Comparison of ENCODE assay signal across 8 mouse cellular contexts in the genomic region with DNA sequence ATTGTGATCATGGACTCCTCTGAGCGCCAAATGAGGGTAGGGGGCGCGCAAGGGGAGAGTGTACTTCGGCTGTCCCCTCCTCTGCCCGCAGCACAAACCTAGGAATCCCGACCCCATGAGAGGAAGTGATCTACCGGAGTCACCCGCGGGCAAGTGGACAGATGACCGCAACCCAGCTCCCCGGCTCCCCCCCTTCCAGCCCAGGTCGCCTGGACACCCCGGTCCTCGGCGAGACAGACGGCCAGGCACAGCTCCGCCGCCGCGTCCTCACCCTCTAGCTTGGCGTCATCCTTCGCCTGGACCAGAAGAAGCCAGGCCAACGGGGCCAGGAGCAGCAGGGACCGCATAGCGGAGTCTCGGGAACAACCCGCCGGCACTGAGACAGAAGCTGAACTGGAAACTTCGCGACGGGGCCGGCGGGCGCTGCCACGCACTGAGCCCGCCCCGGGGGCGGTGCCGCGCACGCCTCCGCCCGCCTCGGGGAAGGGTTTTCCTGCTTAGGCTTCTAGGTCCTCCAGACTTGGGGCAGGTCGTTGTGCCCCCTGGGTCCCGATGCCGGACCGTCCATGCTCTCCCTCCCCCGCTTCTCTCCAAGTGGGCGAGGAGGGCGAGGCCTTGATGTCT. TPM values are rescaled to one million over a fixed set of nuclear protein-coding genes. Genes with fewer than 3 reads are reported as not detected.
DNase-seq lines count a peak whose midpoint lies in the region; ATAC-seq lines count a peak whose summit lies in the region.

Gene Plod1, minus strand, starts transcription at position 437 of the 624 bp plus-strand sequence.

- peak; percentile 54 for ATAC-seq in embryonic facial prominence, embryonic 11.5 days (replicated peaks; ENCODE audit: insufficient number of reproducible peaks, low FRiP score, low TSS enrichment, low read depth)
- ATAC-seq in intestine, embryonic 16.5 days = peak; percentile 72
- peak; percentile 70 for ATAC-seq in megakaryocyte-erythroid progenitor cell, adult 5-6 weeks (replicated peaks; ENCODE audit: low FRiP score, low TSS enrichment, poor library complexity, severe bottlenecking)

- peak within 1 kb of the TSS; percentile 80 for H3K4me2 ChIP-seq in embryonic facial prominence, embryonic 11.5 days (ENCODE audit: low read depth, low read length)
- H3K4me2 ChIP-seq in intestine, embryonic 16.5 days (ENCODE audit: low read depth, low read length) = peak within 1 kb of the TSS; percentile 90

- no peaks in the 10 kb centered on the region for H3K27me3 ChIP-seq in embryonic facial prominence, embryonic 11.5 days (ENCODE audit: control insufficient read depth, insufficient read depth, low read length)
- H3K27me3 ChIP-seq in intestine, embryonic 16.5 days (replicated peaks; ENCODE audit: control insufficient read depth, insufficient read depth, low read length) = no peaks in the 10 kb centered on the region

- H3K9me3 ChIP-seq in embryonic facial prominence, embryonic 11.5 days (replicated peaks; ENCODE audit: control insufficient read depth, low read length) = no peaks in the 10 kb centered on the region
- H3K9me3 ChIP-seq in intestine, embryonic 16.5 days (ENCODE audit: control insufficient read depth, low read length) = no peaks in the 10 kb centered on the region

- intact Hi-C loops in left cerebral cortex, postnatal 25 days (cut with DNase I) = loop anchor here (5.0 kb wide), 1 partner anchor 69 kb away; the partner anchor contains the start of genes Fv1 and Miip

- peak within 1 kb of the TSS; percentile 77 for H3K9ac ChIP-seq in embryonic facial prominence, embryonic 11.5 days (replicated peaks; ENCODE audit: low read length)
- peak within 1 kb of the TSS; percentile 86 for H3K9ac ChIP-seq in intestine, embryonic 16.5 days (ENCODE audit: low read depth, low read length)

- H3K27ac ChIP-seq in embryonic facial prominence, embryonic 11.5 days (replicated peaks; ENCODE audit: low read depth, low read length) = peak within 1 kb of the TSS; percentile 23; the same call in 1 of the 2 replicates
- H3K27ac ChIP-seq in intestine, embryonic 16.5 days (ENCODE audit: low read length) = peak within 1 kb of the TSS; percentile 83

- no peaks in the 10 kb centered on the region for H3K36me3 ChIP-seq in embryonic facial prominence, embryonic 11.5 days (replicated peaks; ENCODE audit: control insufficient read depth, insufficient read depth, low read depth, low read length)
- H3K36me3 ChIP-seq in intestine, embryonic 16.5 days (ENCODE audit: control insufficient read depth, insufficient read depth, low read length) = no peaks in the 10 kb centered on the region

- peaks cover 1% of the 10 kb centered on the region; the same call in 1 of the 2 replicates for H3K4me1 ChIP-seq in embryonic facial prominence, embryonic 11.5 days (ENCODE audit: control insufficient read depth, insufficient read depth, low read length)
- peaks cover 19% of the 10 kb centered on the region for H3K4me1 ChIP-seq in intestine, embryonic 16.5 days (ENCODE audit: control insufficient read depth, insufficient read depth, low read length)

- peak; percentile 78 to 84 for DNase-seq in urinary bladder, adult 18-20 months (ENCODE audit: low spot score in 2 of 2)
- no peak for DNase-seq in urinary bladder, postnatal 10 days (ENCODE audit: low spot score)
- peak; percentile 82 for DNase-seq in embryonic facial prominence, embryonic 11.5 days (ENCODE audit: low spot score)
- no peak for DNase-seq in gonadal fat pad, adult 2 months (ENCODE audit: low read depth)
- DNase-seq in left cerebral cortex, postnatal 25 days (ENCODE audit: low spot score in 2 of 2) = peak; percentile 69 to 78
- DNase-seq in right cerebral cortex, postnatal 36 days (ENCODE audit: low spot score in 2 of 2) = peak; percentile 48 to 53

- peak within 1 kb of the TSS; percentile 64 for H3K4me3 ChIP-seq in embryonic facial prominence, embryonic 11.5 days (ENCODE audit: low read depth, low read length)
- peak within 1 kb of the TSS; percentile 80 for H3K4me3 ChIP-seq in intestine, embryonic 16.5 days (ENCODE audit: low read length)

- WGBS in embryonic facial prominence, embryonic 11.5 days = under 1% methylated on average over 51 of the region's 51 CpGs
- under 1% methylated on average over 50 of the region's 51 CpGs for WGBS in intestine, embryonic 16.5 days

RNA-seq across cellular contexts. Expression of gene Plod1, which starts in this region (rescaled TPM):
- 32.7 and 36.4 TPM in 2 replicates for polyA plus RNA-seq in embryonic facial prominence, embryonic 11.5 days (2014; fragmentation: Nextera tagmentation; extraction: Ambion mirVana)
- 58.3 and 67.4 TPM in 2 replicates for polyA plus RNA-seq in gonadal fat pad, adult 2 months (2012; rRNA removed)
- 39.0 and 42.7 TPM in 2 replicates for polyA plus RNA-seq in intestine, embryonic 16.5 days (2015; fragmentation: Nextera tagmentation; extraction: Ambion mirVana)
- 10 to 100 TPM; 17.6 to 19.9 TPM for total RNA-seq in left cerebral cortex, postnatal 25 days (2021)
- 1.3 and 5.4 TPM in 2 replicates for total RNA-seq in megakaryocyte-erythroid progenitor cell, adult 5-6 weeks (2014; fragmentation: Nextera tagmentation)
- total RNA-seq in megakaryocyte-erythroid progenitor cell, adult 5-6 weeks (2017) = 1.8 and 2.9 TPM in 2 replicates

Comparison
In these comparisons a context has a peak if more than half of its experiments do, and no peak if none do; other contexts are left out.
1. DNase-seq: peak in urinary bladder, adult 18-20 months (2 of 2), embryonic facial prominence, embryonic 11.5 days (single experiment), left cerebral cortex, postnatal 25 days (2 of 2) and right cerebral cortex, postnatal 36 days (2 of 2); none in urinary bladder, postnatal 10 days (single experiment) and gonadal fat pad, adult 2 months (single experiment).
2. Peak in every context shown above with its lines, with median percentiles within 50 percentile points of each other: ATAC-seq.